Mouse (Mus musculus) embryonic facial prominence, embryonic 14.5 days (tissue): ENCODE measurements at regions not wholly inside any gene's neighbourhood (a gene's known extent, or its start where the extent isn't known, plus 50 kb on each side); places are given as distances from the start of the nearest gene placed in this dataset.

Experiments
- ATAC-seq: fragments of 200-750 bp; cut with Nextera tagmentation; 2 replicates; pipeline ENCODE4 v1.8.0; 2017; ENCODE audit warnings: low read depth, moderate number of reproducible peaks, moderate TSS enrichment
- DNase-seq: peaks from one replicate; pipeline ENCODE4 v3.0.0-alpha.2; 2015; ENCODE audit warnings: low spot score
- H3K27ac ChIP-seq: fragments of 300-500 bp; sonication (generic); replicated peaks from 2 replicates; pipeline ENCODE4 v1.5.1; 2014; ENCODE audit warnings: low read depth, mild to moderate bottlenecking, low read length, moderate library complexity
- H3K27me3 ChIP-seq: fragments of 300-500 bp; sonication (generic); replicated peaks from 2 replicates; pipeline ENCODE4 v1.6.1; 2014; ENCODE audit warnings: low read length; ENCODE audit not compliant: control insufficient read depth, insufficient read depth
- H3K36me3 ChIP-seq: fragments of 300-500 bp; sonication (generic); 2 replicates; pipeline ENCODE4 v1.6.1; 2014; ENCODE audit warnings: low read length, mixed read lengths; ENCODE audit not compliant: control insufficient read depth, insufficient read depth
- H3K4me1 ChIP-seq: fragments of 300-500 bp; sonication (generic); 2 replicates; pipeline ENCODE4 v1.6.1; 2014; ENCODE audit warnings: antibody characterized with exemption, low read length; ENCODE audit not compliant: control insufficient read depth, insufficient read depth
- H3K4me2 ChIP-seq: fragments of 300-500 bp; sonication (generic); 2 replicates; pipeline ENCODE4 v1.6.1; 2014; ENCODE audit warnings: low read depth, mild to moderate bottlenecking, low read length, moderate library complexity, mixed read lengths
- H3K4me3 ChIP-seq: fragments of 300-500 bp; sonication (generic); 2 replicates; pipeline ENCODE4 v1.5.1; 2014; ENCODE audit warnings: low read depth, mild to moderate bottlenecking, low read length
- H3K9ac ChIP-seq: fragments of 300-500 bp; sonication (generic); 2 replicates; pipeline ENCODE4 v1.6.1; 2014; ENCODE audit warnings: low read depth, mild to moderate bottlenecking, low read length, moderate library complexity, mixed read lengths
- H3K9me3 ChIP-seq: fragments of 300-500 bp; sonication (generic); 2 replicates; pipeline ENCODE4 v1.6.1; 2016; ENCODE audit warnings: low read length; ENCODE audit not compliant: control insufficient read depth
- WGBS: fragments of 180-500 bp; shearing (Covaris S2); extraction: QIAGEN DNeasy Blood & Tissue Kit; methylation state at CpG from one replicate; pipeline ENCODE4 v1.1.7; 2014; 5-methylcytosine and 5-hydroxymethylcytosine counted together

GRCm38 (mm10) chr16:65312947-65313346, 207.3 kb upstream of the Htr1f start:
- ATAC-seq (no peak), DNase-seq (no peak)
- H3K4me2 ChIP-seq = no peak overlapping the region
- no peak overlapping the region for H3K4me3 ChIP-seq
- no peaks in the 10 kb centered on the region for H3K27me3 ChIP-seq
- WGBS = 87% methylated on average over 2 of the region's 2 CpGs
- no peaks in the 10 kb centered on the region for H3K9me3 ChIP-seq
- H3K27ac ChIP-seq = no peak overlapping the region
- H3K4me1 ChIP-seq = no peaks in the 10 kb centered on the region
- H3K9ac ChIP-seq = no peak overlapping the region
- no peaks in the 10 kb centered on the region for H3K36me3 ChIP-seq

- Histone ChIP-seq H3K27ac (no peak overlapping the region), H3K36me3 (no peaks in the 10 kb centered on the region), H3K4me3 (no peak overlapping the region), H3K27me3 (no peaks in the 10 kb centered on the region), H3K9ac (no peak overlapping the region), H3K9me3 (no peaks in the 10 kb centered on the region), H3K4me2 (no peak overlapping the region), H3K4me1 (no peaks in the 10 kb centered on the region)
- DNase-seq (no peak), ATAC-seq (no peak)
- 58% methylated on average over 3 of the region's 3 CpGs for WGBS
Observed at GRCm38 (mm10) chr16:65315052-65315451, 205.3 kb upstream of the Pou1f1 start.

DNA sequence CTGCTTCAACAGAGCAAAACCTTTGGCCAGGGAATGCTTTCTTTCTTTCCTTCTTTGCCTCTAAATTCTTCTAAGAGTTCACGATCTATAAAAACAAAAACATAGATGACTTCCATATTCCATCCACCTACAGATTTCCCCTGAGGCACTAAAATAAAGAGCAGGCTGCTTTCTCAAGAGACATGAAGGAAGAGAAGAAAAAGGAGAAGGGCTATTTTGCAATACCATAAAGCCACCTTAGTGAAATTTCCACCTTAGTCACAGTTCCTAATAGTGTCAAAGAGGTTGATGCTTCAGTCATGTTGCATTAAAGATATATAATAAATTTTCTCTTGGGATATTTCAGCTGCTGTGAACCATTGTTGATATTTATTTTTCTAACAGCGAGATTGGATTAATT, 187.9 kb upstream of the Pou1f1 start:
- Histone ChIP-seq H3K4me2 (no peak overlapping the region), H3K9ac (no peak overlapping the region), H3K27ac (no peak overlapping the region), H3K27me3 (no peaks in the 10 kb centered on the region), H3K36me3 (no peaks in the 10 kb centered on the region), H3K4me1 (no peaks in the 10 kb centered on the region), H3K4me3 (no peak overlapping the region), H3K9me3 (no peaks in the 10 kb centered on the region)
- 65% methylated on average over 2 of the region's 2 CpGs for WGBS
- ATAC-seq (no peak), DNase-seq (no peak)

DNA sequence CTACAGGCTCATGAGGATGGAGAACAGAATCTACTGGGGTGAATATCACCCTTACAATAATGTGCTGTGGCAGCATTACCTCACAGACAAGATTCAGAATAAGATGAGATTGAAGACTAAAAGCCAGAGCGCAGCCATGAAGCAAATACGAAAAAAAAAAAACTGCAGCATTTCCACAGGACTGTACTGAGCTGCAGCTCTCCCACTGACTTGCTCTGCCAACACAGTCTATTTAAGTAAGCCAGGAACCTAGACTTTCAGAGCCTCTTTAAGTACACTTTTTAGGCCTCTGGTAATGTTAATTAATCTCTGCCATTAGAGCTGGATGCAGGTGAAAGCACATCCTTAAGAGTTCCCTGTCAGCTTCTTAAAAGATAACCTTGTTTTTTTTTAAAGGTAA, 181.1 kb upstream of the Pou1f1 start:
- H3K9ac ChIP-seq = no peak overlapping the region
- H3K36me3 ChIP-seq = no peaks in the 10 kb centered on the region
- no peak overlapping the region for H3K27ac ChIP-seq
- no peak overlapping the region for H3K4me3 ChIP-seq
- no peak for DNase-seq
- no peaks in the 10 kb centered on the region for H3K9me3 ChIP-seq
- no peak for ATAC-seq
- no peaks in the 10 kb centered on the region for H3K4me1 ChIP-seq
- no peak overlapping the region for H3K4me2 ChIP-seq
- WGBS = 89% methylated on average over 2 of the region's 2 CpGs
- H3K27me3 ChIP-seq = no peaks in the 10 kb centered on the region

DNA sequence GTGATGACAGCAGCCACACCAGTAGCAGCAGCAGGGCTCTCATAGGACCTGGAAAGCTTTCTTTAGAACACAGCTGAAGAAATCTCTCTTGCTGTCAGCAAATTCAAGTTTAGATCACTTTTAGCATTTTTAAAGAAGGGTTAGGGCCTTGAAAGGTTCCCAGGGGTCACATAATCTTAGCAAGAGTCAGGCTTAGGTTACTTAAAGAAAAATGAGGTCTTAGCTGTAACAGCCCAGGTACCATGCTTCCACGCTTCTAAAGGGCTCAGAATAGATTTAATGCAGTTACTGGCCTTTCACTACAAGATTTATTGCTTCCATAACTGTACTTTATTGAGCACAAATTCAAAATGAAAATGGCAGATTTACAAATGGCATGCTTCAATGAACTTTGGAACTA, 160.4 kb upstream of the Pou1f1 start:
- DNase-seq = no peak
- Histone ChIP-seq H3K36me3 (no peaks in the 10 kb centered on the region), H3K4me1 (no peaks in the 10 kb centered on the region), H3K4me3 (no peak overlapping the region), H3K27me3 (no peaks in the 10 kb centered on the region), H3K27ac (no peak overlapping the region), H3K9ac (no peak overlapping the region), H3K4me2 (no peak overlapping the region), H3K9me3 (no peaks in the 10 kb centered on the region)
- no peak for ATAC-seq
- 81% methylated on average over 1 of the region's 1 CpGs for WGBS

- 49% methylated on average over 1 of the region's 1 CpGs for WGBS
- H3K4me3 ChIP-seq = no peak overlapping the region
- H3K9ac ChIP-seq = no peak overlapping the region
- no peaks in the 10 kb centered on the region for H3K27me3 ChIP-seq
- H3K27ac ChIP-seq = no peak overlapping the region
- H3K36me3 ChIP-seq = no peaks in the 10 kb centered on the region
- no peak overlapping the region for H3K4me2 ChIP-seq
- no peaks in the 10 kb centered on the region for H3K4me1 ChIP-seq
- no peaks in the 10 kb centered on the region for H3K9me3 ChIP-seq
- ATAC-seq = no peak
- no peak for DNase-seq
Observed at GRCm38 (mm10) chr16:65369271-65369670, 151.0 kb upstream of the Pou1f1 start.

DNA sequence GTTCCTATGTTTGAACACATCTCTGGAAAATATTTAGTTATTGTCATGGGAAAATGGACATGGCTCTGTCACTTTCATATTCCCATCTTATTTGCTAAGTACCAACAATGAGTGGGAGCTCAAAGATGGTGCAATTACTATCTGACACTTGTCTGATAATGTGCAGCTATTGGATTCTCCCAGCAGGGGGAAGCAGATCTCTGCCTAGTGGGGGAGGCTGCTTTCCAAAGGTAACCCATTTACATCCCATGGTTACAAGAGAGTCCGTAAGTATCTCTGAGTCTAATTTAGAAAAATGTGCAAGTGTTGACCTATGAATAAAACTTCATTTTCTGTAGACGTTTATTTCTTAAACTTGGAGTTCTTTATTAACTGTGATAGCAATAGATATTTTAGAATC, 149.4 kb upstream of the Pou1f1 start:
- no peak for ATAC-seq
- no peak for DNase-seq
- H3K9me3 ChIP-seq = no peaks in the 10 kb centered on the region
- no peaks in the 10 kb centered on the region for H3K4me1 ChIP-seq
- no peaks in the 10 kb centered on the region for H3K27me3 ChIP-seq
- no peak overlapping the region for H3K27ac ChIP-seq
- WGBS = 53% methylated on average over 2 of the region's 2 CpGs
- H3K4me3 ChIP-seq = no peak overlapping the region
- H3K36me3 ChIP-seq = no peaks in the 10 kb centered on the region
- H3K9ac ChIP-seq = no peak overlapping the region
- H3K4me2 ChIP-seq = no peak overlapping the region

GRCm38 (mm10) chr16:65376553-65376952, 143.8 kb upstream of the Pou1f1 start:
- no peaks in the 10 kb centered on the region for H3K4me1 ChIP-seq
- H3K27ac ChIP-seq = no peak overlapping the region
- no peak overlapping the region for H3K9ac ChIP-seq
- H3K9me3 ChIP-seq = no peaks in the 10 kb centered on the region
- ATAC-seq (no peak), DNase-seq (no peak)
- no peak overlapping the region for H3K4me2 ChIP-seq
- H3K27me3 ChIP-seq = no peaks in the 10 kb centered on the region
- H3K36me3 ChIP-seq = no peaks in the 10 kb centered on the region
- no peak overlapping the region for H3K4me3 ChIP-seq

GRCm38 (mm10) chr16:65378276-65378675, 142.0 kb upstream of the Pou1f1 start:
- DNase-seq (no peak), ATAC-seq (no peak)
- H3K4me3 ChIP-seq = no peak overlapping the region
- H3K9ac ChIP-seq = no peak overlapping the region
- no peaks in the 10 kb centered on the region for H3K27me3 ChIP-seq
- H3K9me3 ChIP-seq = no peaks in the 10 kb centered on the region
- WGBS = 77% methylated on average over 3 of the region's 3 CpGs
- no peak overlapping the region for H3K4me2 ChIP-seq
- H3K4me1 ChIP-seq = no peaks in the 10 kb centered on the region
- no peaks in the 10 kb centered on the region for H3K36me3 ChIP-seq
- H3K27ac ChIP-seq = no peak overlapping the region
